Mouse (Mus musculus): ENCODE data around the gene Dedd2. TPM values are rescaled to one million over a fixed set of nuclear protein-coding genes. Genes with fewer than 3 reads are reported as not detected.

Dedd2 gene
- total and polyA plus RNA-seq, 3 experiments: 10.6 to 13.9 (median 11.7) TPM

GRCm38 (mm10) chr7:25156158-25156648 lies 64.2 kb downstream of the Dedd2 start:
- no peak overlapping the region for H3K27ac ChIP-seq (ENCODE audit: insufficient read depth, low read depth)
- H3K4me2 ChIP-seq (ENCODE audit: insufficient read depth, low read depth, poor library complexity, severe bottlenecking): no peak overlapping the region
- dilution Hi-C loops (cut with MboI; ENCODE audit: extremely low pct_ligation_motif_present, extremely low pct_unique_long_range_greater_than_20kb, low sequenced_read_pairs): no loop called here
- H3K4me1 ChIP-seq (ENCODE audit: control insufficient read depth in 1 of 2, insufficient read depth in 2 of 2): peaks cover 10 to 21% of the 10 kb centered on the region in 2 experiments
- peaks cover 83% of the 10 kb centered on the region for H3K27me3 ChIP-seq (replicated peaks)
- no peak overlapping the region for H3K4me3 ChIP-seq (replicated peaks in 1 of 3; ENCODE audit: low read depth in 2 of 3, low read length in 2 of 3, poor library complexity in 1 of 3)
- TF ChIP-seq KAT2A (IDR thresholded peaks at IDR 0.05; ENCODE audit: insufficient replicate concordance, low read length): no peak
- TF ChIP-seq MYC (IDR thresholded peaks at IDR 0.05; ENCODE audit: low read depth, low read length): no peak
- H3K36me3 ChIP-seq (replicated peaks in 1 of 2; ENCODE audit: control insufficient read depth in 1 of 2, insufficient read depth in 1 of 2, low read length in 1 of 2): no peaks in the 10 kb centered on the region
- peaks cover 3% of the 10 kb centered on the region for H3K9me3 ChIP-seq (replicated peaks; ENCODE audit: low read length)
- no peak overlapping the region for H3K9ac ChIP-seq (ENCODE audit: insufficient read depth, low read depth)
- no peaks in the 10 kb centered on the region for H3K79me2 ChIP-seq (replicated peaks; ENCODE audit: control insufficient read depth, extremely low read depth, insufficient read depth, poor library complexity, severe bottlenecking)
- DNase-seq (ENCODE audit: extremely low read depth): no peak
- in situ Hi-C loops (cut with MboI; ENCODE audit: low pct_ligation_motif_present, low pct_unique_long_range_greater_than_20kb, low sequenced_read_pairs): no loop called here

DNA sequence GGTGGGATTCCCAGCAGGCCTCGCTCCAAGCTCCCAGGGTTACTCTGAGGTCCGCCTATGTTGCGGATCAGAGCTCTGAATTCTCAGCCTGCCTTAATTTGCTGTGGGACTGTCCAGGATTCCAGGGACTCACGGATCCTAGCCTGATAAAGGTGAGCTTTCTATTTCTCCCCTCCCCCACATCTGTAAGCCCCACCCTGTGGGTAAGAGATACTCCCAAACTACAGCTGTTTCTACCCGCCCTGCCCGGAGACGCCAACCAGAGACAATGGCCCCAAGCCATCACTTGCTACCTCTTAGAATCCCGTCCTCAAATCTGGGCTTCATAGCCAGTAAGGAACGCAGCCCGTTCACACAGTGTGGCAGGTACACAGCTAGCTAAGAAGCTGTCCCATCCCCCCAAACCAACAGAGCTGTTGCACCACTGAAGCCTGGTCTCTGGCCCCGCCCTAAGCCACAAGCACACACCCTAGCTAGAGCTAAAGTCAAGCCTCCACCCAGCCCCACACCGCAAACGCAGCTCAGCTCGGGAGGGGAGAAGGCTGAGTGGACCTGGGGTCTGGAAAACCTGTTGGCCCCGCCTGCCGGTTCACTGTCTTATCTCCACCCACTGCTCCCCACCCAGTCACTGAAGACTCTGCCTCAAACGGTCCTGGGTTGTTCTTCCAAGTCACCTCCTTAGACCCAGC lies 64.8 kb downstream of the Dedd2 start:
- H3K27me3 ChIP-seq (replicated peaks): peaks cover 83% of the 10 kb centered on the region
- peaks cover 3% of the 10 kb centered on the region for H3K9me3 ChIP-seq (replicated peaks; ENCODE audit: low read length)
- no peaks in the 10 kb centered on the region for H3K79me2 ChIP-seq (replicated peaks; ENCODE audit: control insufficient read depth, extremely low read depth, insufficient read depth, poor library complexity, severe bottlenecking)
- no peaks in the 10 kb centered on the region for H3K36me3 ChIP-seq (replicated peaks in 1 of 2; ENCODE audit: control insufficient read depth in 1 of 2, insufficient read depth in 1 of 2, low read length in 1 of 2)
- H3K27ac ChIP-seq (ENCODE audit: insufficient read depth, low read depth): no peak overlapping the region
- no peak for TF ChIP-seq UBTF (IDR thresholded peaks at IDR 0.05; ENCODE audit: low read depth, low read length)
- no peak for TF ChIP-seq NRF1 (IDR thresholded peaks at IDR 0.05; ENCODE audit: low read depth, low read length)
- TF ChIP-seq CHD2 (IDR thresholded peaks at IDR 0.05; ENCODE audit: low read length): peak; percentile 30; the same call in 1 of the 2 replicates
- dilution Hi-C loops (cut with MboI; ENCODE audit: extremely low pct_ligation_motif_present, extremely low pct_unique_long_range_greater_than_20kb, low sequenced_read_pairs): no loop called here
- H3K4me2 ChIP-seq (ENCODE audit: insufficient read depth, low read depth, poor library complexity, severe bottlenecking): no peak overlapping the region
- H3K9ac ChIP-seq (ENCODE audit: insufficient read depth, low read depth): no peak overlapping the region
- in situ Hi-C loops (cut with MboI; ENCODE audit: low pct_ligation_motif_present, low pct_unique_long_range_greater_than_20kb, low sequenced_read_pairs): no loop called here
- no peak overlapping the region for H3K4me3 ChIP-seq (replicated peaks in 1 of 3; ENCODE audit: low read depth in 2 of 3, low read length in 2 of 3, poor library complexity in 1 of 3)
- peak; percentile 23 for DNase-seq (ENCODE audit: extremely low read depth)
- peaks cover 10 to 21% of the 10 kb centered on the region in 2 experiments for H3K4me1 ChIP-seq (ENCODE audit: control insufficient read depth in 1 of 2, insufficient read depth in 2 of 2)

GRCm38 (mm10) chr7:25154648-25155047 lies 65.8 kb downstream of the Dedd2 start:
- Histone ChIP-seq H3K36me3 (replicated peaks in 1 of 2; ENCODE audit: control insufficient read depth in 1 of 2, insufficient read depth in 1 of 2, low read length in 1 of 2) (no peaks in the 10 kb centered on the region), H3K27me3 (replicated peaks) (peaks cover 82% of the 10 kb centered on the region), H3K27ac (ENCODE audit: insufficient read depth, low read depth) (no peak overlapping the region), H3K4me3 (replicated peaks in 1 of 3; ENCODE audit: low read depth in 2 of 3, low read length in 2 of 3, poor library complexity in 1 of 3) (no peak overlapping the region), H3K4me2 (ENCODE audit: insufficient read depth, low read depth, poor library complexity, severe bottlenecking) (no peak overlapping the region), H3K4me1 (ENCODE audit: control insufficient read depth in 1 of 2, insufficient read depth in 2 of 2) (peaks cover 7 to 17% of the 10 kb centered on the region in 2 experiments; a peak in 3 of 4 replicates), H3K9me3 (replicated peaks; ENCODE audit: low read length) (peaks cover 3% of the 10 kb centered on the region), H3K9ac (ENCODE audit: insufficient read depth, low read depth) (no peak overlapping the region), H3K79me2 (replicated peaks; ENCODE audit: control insufficient read depth, extremely low read depth, insufficient read depth, poor library complexity, severe bottlenecking) (no peaks in the 10 kb centered on the region)
- dilution Hi-C loops (cut with MboI; ENCODE audit: extremely low pct_ligation_motif_present, extremely low pct_unique_long_range_greater_than_20kb, low sequenced_read_pairs) (no loop called here), in situ Hi-C loops (cut with MboI; ENCODE audit: low pct_ligation_motif_present, low pct_unique_long_range_greater_than_20kb, low sequenced_read_pairs) (no loop called here)
- no peak for DNase-seq (ENCODE audit: extremely low read depth)
- TF ChIP-seq MEF2A (IDR thresholded peaks at IDR 0.05; ENCODE audit: borderline replicate concordance, low read depth, low read length) (no peak), MYC (IDR thresholded peaks at IDR 0.05; ENCODE audit: low read depth, low read length) (no peak), NRF1 (IDR thresholded peaks at IDR 0.05; ENCODE audit: low read depth, low read length) (no peak), MAX (IDR thresholded peaks at IDR 0.05; ENCODE audit: low read length) (no peak), KAT2A (IDR thresholded peaks at IDR 0.05; ENCODE audit: insufficient replicate concordance, low read length) (no peak), SIN3A (IDR thresholded peaks at IDR 0.05; ENCODE audit: low read length) (no peak), MAZ (IDR thresholded peaks at IDR 0.05; ENCODE audit: low read depth, low read length) (no peak), E2F4 (IDR thresholded peaks at IDR 0.05; ENCODE audit: insufficient replicate concordance, low read depth, low read length) (no peak), IRF4 (IDR thresholded peaks at IDR 0.05; ENCODE audit: low read depth, low read length) (no peak), TCF12 (IDR thresholded peaks at IDR 0.05; ENCODE audit: low read depth, low read length) (no peak), ELF1 (IDR thresholded peaks at IDR 0.05; ENCODE audit: low read depth, low read length) (no peak), POLR2AphosphoS2 (IDR thresholded peaks at IDR 0.05; ENCODE audit: low read depth, low read length) (no peak), SMC3 (IDR thresholded peaks at IDR 0.05; ENCODE audit: low read depth, low read length) (no peak), EP300 (IDR thresholded peaks at IDR 0.05; ENCODE audit: low read length) (no peak), RCOR1 (conservative IDR thresholded peaks at IDR 0.05; ENCODE audit: low read depth, low read length) (no peak), GABPA (IDR thresholded peaks at IDR 0.05; ENCODE audit: insufficient replicate concordance, low read depth, low read length) (no peak), RAD21 (IDR thresholded peaks at IDR 0.05; ENCODE audit: low read depth, low read length) (no peak), NELFE (IDR thresholded peaks at IDR 0.05; ENCODE audit: low read depth, low read length) (no peak), JUN (IDR thresholded peaks at IDR 0.05; ENCODE audit: insufficient read depth, low read depth, low read length) (no peak), HCFC1 (IDR thresholded peaks at IDR 0.05; ENCODE audit: low read depth, low read length) (no peak)
